In the genomic region with DNA sequence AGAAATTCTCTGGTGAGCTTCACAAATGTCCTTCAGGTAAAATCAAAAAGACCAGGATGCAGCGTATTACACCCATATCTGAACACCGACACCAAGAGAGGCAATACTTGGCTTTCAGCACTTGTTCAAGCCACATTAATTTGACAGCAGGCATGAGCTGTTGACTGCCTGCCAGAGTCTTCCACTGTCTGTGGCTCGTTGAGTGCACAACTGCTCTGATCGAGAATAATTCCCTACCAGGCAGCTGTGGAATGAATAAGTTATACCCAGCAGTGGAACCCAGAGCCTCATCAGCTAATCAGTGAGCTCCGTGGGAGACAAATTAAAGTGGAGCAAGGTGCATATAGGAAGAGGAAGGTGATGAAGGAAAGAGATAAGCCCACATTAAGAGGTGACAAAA, we compare ENCODE assay signal across 16 mouse cellular contexts.
DNase-seq lines count a peak whose midpoint lies in the region; ATAC-seq and TF ChIP-seq lines count a peak whose summit lies in the region.
"Had no signal": no experiment of that assay in that cellular context is flagged by ENCODE, and none has a peak within 500 bp of the region (broad histone marks: within the 10 kb centered on the region; RNA-seq: fewer than 3 reads in every experiment).

No protein-coding gene starts in this region.

- no peak overlapping the region for H3K4me3 ChIP-seq in cerebellum, adult 2 months (replicated peaks; ENCODE audit: insufficient read depth, low read depth, low read length)
- no peak overlapping the region for H3K4me3 ChIP-seq in hindbrain, embryonic 16.5 days (ENCODE audit: low read length)
- H3K4me3 ChIP-seq in hindbrain, embryonic 11.5 days (ENCODE audit: low read depth, low read length): no peak overlapping the region
- no peak overlapping the region for H3K4me3 ChIP-seq in midbrain, postnatal 0 days (ENCODE audit: low read depth, low read length)
- H3K4me3 ChIP-seq in midbrain, embryonic 10.5 days: no peak overlapping the region
- H3K4me3 ChIP-seq: erythroblast, embryonic 14.5 days; gastrocnemius, adult 2 months; heart, embryonic 13.5 days; neural tube, embryonic 13.5 days; stomach, embryonic 15.5 days had no signal

- peak; percentile 27 to 50 for DNase-seq in cerebellum, adult 2 months
- DNase-seq in cerebellum, adult 11 months: no peak
- DNase-seq in hindbrain, embryonic 11.5 days (ENCODE audit: low spot score): no peak
- peak; percentile 76 for DNase-seq in midbrain, postnatal 0 days (ENCODE audit: low spot score)
- DNase-seq in midbrain, embryonic 10.5 days (ENCODE audit: low spot score): no peak
- peak; percentile 9 to 35 for DNase-seq in layer of hippocampus, adult 8-10 months (ENCODE audit: low spot score in 2 of 2)
- no peak for DNase-seq in ovary, adult 18-20 months (ENCODE audit: low spot score)
- DNase-seq: gastrocnemius, adult 2 months; heart, postnatal 36 days; thymus, adult 2 months had no signal

- H3K4me1 ChIP-seq in cerebellum, adult 2 months (ENCODE audit: control insufficient read depth, insufficient read depth, low read length): peaks cover 10% of the 10 kb centered on the region; the same call in 1 of the 2 replicates
- no peaks in the 10 kb centered on the region for H3K4me1 ChIP-seq in hindbrain, embryonic 16.5 days (ENCODE audit: control insufficient read depth, insufficient read depth, low read depth, low read length)
- no peaks in the 10 kb centered on the region for H3K4me1 ChIP-seq in hindbrain, embryonic 11.5 days (replicated peaks; ENCODE audit: control insufficient read depth, insufficient read depth, low read length)
- no peaks in the 10 kb centered on the region for H3K4me1 ChIP-seq in midbrain, postnatal 0 days (ENCODE audit: insufficient read depth, low read length)
- H3K4me1 ChIP-seq in midbrain, embryonic 10.5 days: no peaks in the 10 kb centered on the region
- H3K4me1 ChIP-seq: heart, embryonic 13.5 days; neural tube, embryonic 13.5 days; stomach, embryonic 15.5 days had no signal

- TF ChIP-seq POLR2A in cerebellum, adult 2 months (IDR thresholded peaks at IDR 0.05; ENCODE audit: borderline replicate concordance, insufficient read depth, low read length): no peak

- H3K4me2 ChIP-seq in hindbrain, embryonic 16.5 days (ENCODE audit: low read length): no peak overlapping the region
- H3K4me2 ChIP-seq in hindbrain, embryonic 11.5 days (replicated peaks; ENCODE audit: low read depth, low read length): no peak overlapping the region
- no peak overlapping the region for H3K4me2 ChIP-seq in midbrain, postnatal 0 days (ENCODE audit: low read depth, low read length, poor library complexity, severe bottlenecking)
- H3K4me2 ChIP-seq: heart, embryonic 13.5 days; neural tube, embryonic 13.5 days; stomach, embryonic 15.5 days had no signal

- H3K9ac ChIP-seq in hindbrain, embryonic 16.5 days (ENCODE audit: low read depth, low read length): no peak overlapping the region
- H3K9ac ChIP-seq in hindbrain, embryonic 11.5 days (ENCODE audit: low read depth, low read length): no peak overlapping the region
- H3K9ac ChIP-seq in midbrain, postnatal 0 days (replicated peaks; ENCODE audit: low read length, poor library complexity, severe bottlenecking): no peak overlapping the region
- H3K9ac ChIP-seq: heart, embryonic 13.5 days; neural tube, embryonic 13.5 days; stomach, embryonic 15.5 days had no signal

- no peak overlapping the region for H3K27ac ChIP-seq in cerebellum, adult 2 months (ENCODE audit: insufficient read depth, low read length)
- no peak overlapping the region for H3K27ac ChIP-seq in hindbrain, embryonic 16.5 days (ENCODE audit: low read depth, low read length)
- no peak overlapping the region for H3K27ac ChIP-seq in hindbrain, embryonic 11.5 days (ENCODE audit: low read depth, low read length)
- H3K27ac ChIP-seq in midbrain, postnatal 0 days (ENCODE audit: low read depth, low read length): no peak overlapping the region
- no peak overlapping the region for H3K27ac ChIP-seq in midbrain, embryonic 10.5 days (replicated peaks)
- H3K27ac ChIP-seq: gastrocnemius, adult 2 months; heart, embryonic 13.5 days; neural tube, embryonic 13.5 days; stomach, embryonic 15.5 days had no signal

- no peaks in the 10 kb centered on the region for H3K9me3 ChIP-seq in hindbrain, embryonic 16.5 days (ENCODE audit: control insufficient read depth, low read length)
- H3K9me3 ChIP-seq in hindbrain, embryonic 11.5 days (ENCODE audit: control insufficient read depth, low read length): no peaks in the 10 kb centered on the region
- no peaks in the 10 kb centered on the region for H3K9me3 ChIP-seq in midbrain, postnatal 0 days (ENCODE audit: low read length)
- no peaks in the 10 kb centered on the region for H3K9me3 ChIP-seq in midbrain, embryonic 10.5 days (replicated peaks)
- H3K9me3 ChIP-seq: neural tube, embryonic 13.5 days; stomach, embryonic 15.5 days had no signal

- WGBS in cerebellum, adult 2 months: 30% methylated on average over 5 of the region's 5 CpGs
- WGBS in hindbrain, embryonic 16.5 days: 61% methylated on average over 5 of the region's 5 CpGs
- 88% methylated on average over 5 of the region's 5 CpGs for WGBS in hindbrain, embryonic 11.5 days
- WGBS in midbrain, postnatal 0 days: 63% methylated on average over 5 of the region's 5 CpGs
- WGBS in midbrain, embryonic 10.5 days: 82% methylated on average over 5 of the region's 5 CpGs

- H3K27me3 ChIP-seq in cerebellum, adult 2 months (ENCODE audit: control insufficient read depth, insufficient read depth, low read length): no peaks in the 10 kb centered on the region
- H3K27me3 ChIP-seq in hindbrain, embryonic 16.5 days (replicated peaks; ENCODE audit: control insufficient read depth, insufficient read depth, low read length): no peaks in the 10 kb centered on the region
- no peaks in the 10 kb centered on the region for H3K27me3 ChIP-seq in hindbrain, embryonic 11.5 days (ENCODE audit: control insufficient read depth, insufficient read depth, low read length)
- H3K27me3 ChIP-seq in midbrain, postnatal 0 days (ENCODE audit: insufficient read depth, low read length): no peaks in the 10 kb centered on the region
- H3K27me3 ChIP-seq in midbrain, embryonic 10.5 days (ENCODE audit: low read depth, poor library complexity, severe bottlenecking): no peaks in the 10 kb centered on the region
- H3K27me3 ChIP-seq: heart, embryonic 13.5 days; neural tube, embryonic 13.5 days; stomach, embryonic 15.5 days had no signal

- peak; percentile 54 for ATAC-seq in hindbrain, embryonic 16.5 days
- ATAC-seq in hindbrain, embryonic 11.5 days (ENCODE audit: low FRiP score): no peak
- ATAC-seq in midbrain, postnatal 0 days (ENCODE audit: low FRiP score): no peak
- ATAC-seq: intestine, postnatal 0 days had no signal

- H3K36me3 ChIP-seq in hindbrain, embryonic 16.5 days (ENCODE audit: control insufficient read depth, insufficient read depth, low read length): no peaks in the 10 kb centered on the region
- H3K36me3 ChIP-seq in hindbrain, embryonic 11.5 days (ENCODE audit: control insufficient read depth, insufficient read depth, low read length): no peaks in the 10 kb centered on the region
- no peaks in the 10 kb centered on the region for H3K36me3 ChIP-seq in midbrain, postnatal 0 days (ENCODE audit: insufficient read depth, low read length)
- H3K36me3 ChIP-seq in midbrain, embryonic 10.5 days: no peaks in the 10 kb centered on the region
- H3K36me3 ChIP-seq: heart, embryonic 13.5 days; neural tube, embryonic 13.5 days; stomach, embryonic 15.5 days had no signal

- no peak for TF ChIP-seq CTCF in cerebellum, adult 2 months (IDR thresholded peaks at IDR 0.05; ENCODE audit: borderline replicate concordance, insufficient read depth, low read depth, low read length)
- TF ChIP-seq CTCF in midbrain, postnatal 0 days (IDR thresholded peaks at IDR 0.05): no peak

Comparison
In these comparisons a context has a peak if more than half of its experiments do, and no peak if none do; other contexts are left out.
1. DNase-seq: peak in cerebellum, adult 2 months (2 of 2), midbrain, postnatal 0 days (single experiment) and layer of hippocampus, adult 8-10 months (2 of 2); none in cerebellum, adult 11 months (single experiment), hindbrain, embryonic 11.5 days (single experiment), midbrain, embryonic 10.5 days (single experiment) and ovary, adult 18-20 months (single experiment).